Mouse (Mus musculus) heart, adult 2 months (tissue): ENCODE measurements around the gene Sh3bgr. TPM values are rescaled to one million over a fixed set of nuclear protein-coding genes. Genes with fewer than 3 reads are reported as not detected.

ENCODE experiments used
- DNase-seq, 2 experiments: peaks; one replicate each; pipeline ENCODE4 v3.0.0; 2021
- H3K27ac ChIP-seq: fragments of 200-600 bp; 2 replicates; pipeline ENCODE4 v1.8.1; 2022
- H3K27me3 ChIP-seq: fragments of 200-500 bp; 2 replicates; pipeline ENCODE4 v1.6.1; 2012; ENCODE audit warnings: mild to moderate bottlenecking, low read length, inconsistent platforms, mixed read lengths; ENCODE audit not compliant: control insufficient read depth, insufficient read depth
- H3K36me3 ChIP-seq: fragments of 200-500 bp; 2 replicates; pipeline ENCODE4 v1.6.1; 2012; ENCODE audit warnings: low read length, inconsistent platforms; ENCODE audit not compliant: control insufficient read depth, insufficient read depth
- H3K4me1 ChIP-seq: fragments of 200-500 bp; 2 replicates; pipeline ENCODE4 v1.6.1; 2011; ENCODE audit warnings: low read length; ENCODE audit not compliant: control insufficient read depth, insufficient read depth
- H3K4me3 ChIP-seq: fragments of 200-600 bp; 2 replicates; pipeline ENCODE4 v1.8.1; 2022
- H3K79me2 ChIP-seq: fragments of 200-500 bp; replicated peaks from 2 replicates; pipeline ENCODE4 v1.6.1; 2012; ENCODE audit warnings: mild to moderate bottlenecking, inconsistent platforms, low read length, moderate library complexity, mixed read lengths; ENCODE audit not compliant: control insufficient read depth, insufficient read depth
- H3K9ac ChIP-seq: fragments of 200-500 bp; 2 replicates; pipeline ENCODE4 v1.6.1; 2012; ENCODE audit warnings: low read depth, mild to moderate bottlenecking, control low read depth, inconsistent platforms, low read length, mixed read lengths
- CTCF ChIP-seq: fragments of 200-600 bp; IDR thresholded peaks from 2 replicates; pipeline ENCODE4 v1.8.1; 2022; ENCODE audit warnings: antibody characterized with exemption, mild to moderate bottlenecking, moderate library complexity
- EP300 ChIP-seq: fragments of 200-500 bp; IDR thresholded peaks from 2 replicates; pipeline ENCODE4 v1.6.1; 2011; ENCODE audit warnings: low read depth, low read length, control low read depth; ENCODE audit not compliant: insufficient read depth
- POLR2A ChIP-seq: fragments of 200-500 bp; IDR thresholded peaks from 2 replicates; pipeline ENCODE4 v1.6.1; 2011; ENCODE audit warnings: mild to moderate bottlenecking, low read depth, low read length, control low read depth; ENCODE audit not compliant: insufficient read depth
- WGBS: fragments of 180-500 bp; shearing (Covaris S2); methylation state at CpG from one replicate; pipeline ENCODE4 v1.1.7; 2018; 5-methylcytosine and 5-hydroxymethylcytosine counted together
- intact Hi-C: fragments of 180-260 bp; cut with DNase I; formaldehyde crosslinking; loops from one replicate; pipeline ENCODE4 v1.15.1; 2025
- polyA plus RNA-seq: library from polyadenylated mRNA; depleted of rRNA; stranded (reverse); fragments of >200 nt; gene quantifications from 2 replicates; pipeline ENCODE4 v1.2.3, GENCODE M21; 2012
- total RNA-seq, 2 experiments: library from RNA; stranded (reverse); gene quantifications; 2 replicates each; pipeline ENCODE4 v1.2.3; 2021

The Sh3bgr gene
- total and polyA plus RNA-seq, 3 experiments: 298 to 313 (median 308) TPM

DNA sequence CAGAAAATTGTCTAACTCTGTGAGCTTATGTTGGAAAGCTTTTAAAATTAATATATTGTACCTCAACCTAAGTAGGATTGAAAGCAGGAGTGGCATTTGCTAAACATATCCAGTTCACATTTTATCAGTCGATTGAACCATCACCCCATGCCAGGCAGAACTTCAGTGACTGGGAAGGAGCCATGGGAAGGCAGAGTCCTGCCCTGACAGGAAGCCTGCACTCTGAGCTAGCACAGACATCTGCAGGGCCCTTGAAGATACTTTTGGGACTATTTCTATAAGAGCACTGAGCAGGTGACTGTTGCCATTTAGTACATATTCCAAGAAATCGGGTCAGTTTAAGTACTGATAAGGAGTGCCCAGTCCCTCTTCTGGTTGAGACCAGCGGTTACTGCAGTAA, 21.7 kb downstream of the Sh3bgr start:
- 56% methylated on average over 3 of the region's 3 CpGs for WGBS

DNA sequence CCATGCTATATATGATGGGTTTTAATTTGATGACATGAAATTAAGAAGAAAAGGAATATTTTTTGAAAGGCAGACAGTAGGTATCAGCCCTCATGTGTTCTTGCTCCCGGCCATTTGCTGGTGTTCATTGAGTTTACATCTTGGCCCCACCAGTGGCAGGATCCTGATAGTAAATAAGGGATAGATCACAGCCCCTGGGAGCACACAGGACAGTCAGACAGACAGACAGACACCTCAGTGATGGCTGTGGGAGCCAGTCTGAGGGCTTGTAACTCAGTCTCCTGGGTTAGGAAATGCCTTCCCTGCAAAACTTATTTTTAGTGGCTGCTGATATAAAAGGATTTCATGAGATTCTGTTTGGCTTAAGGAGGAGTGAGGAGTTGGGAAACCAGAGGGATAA, 22.2 kb downstream of the Sh3bgr start:
- TF ChIP-seq CTCF: no peak
- no peak for DNase-seq
- H3K27me3 ChIP-seq: no peaks in the 10 kb centered on the region
- peaks cover 5% of the 10 kb centered on the region for H3K36me3 ChIP-seq
- WGBS: 59% methylated on average over 1 of the region's 1 CpGs
- intact Hi-C loops: no loop called here
- no peak overlapping the region for H3K4me3 ChIP-seq
- no peaks in the 10 kb centered on the region for H3K79me2 ChIP-seq
- H3K4me1 ChIP-seq: no peaks in the 10 kb centered on the region; the same call in 1 of the 2 replicates
- H3K27ac ChIP-seq: peak overlapping the region; percentile 55; the same call in 1 of the 2 replicates
- H3K9ac ChIP-seq: no peak overlapping the region

More for the DNA sequence above, 21.7 kb downstream of the Sh3bgr start:
- DNase-seq: no peak
- H3K9ac ChIP-seq: no peak overlapping the region
- H3K27me3 ChIP-seq: no peaks in the 10 kb centered on the region
- intact Hi-C loops: no loop called here
- peaks cover 5% of the 10 kb centered on the region for H3K36me3 ChIP-seq
- peak overlapping the region; percentile 55 for H3K27ac ChIP-seq
- no peaks in the 10 kb centered on the region; the same call in 1 of the 2 replicates for H3K4me1 ChIP-seq
- H3K4me3 ChIP-seq: no peak overlapping the region
- no peak for TF ChIP-seq EP300
- no peak for TF ChIP-seq CTCF
- TF ChIP-seq POLR2A: no peak
- no peaks in the 10 kb centered on the region for H3K79me2 ChIP-seq

DNA sequence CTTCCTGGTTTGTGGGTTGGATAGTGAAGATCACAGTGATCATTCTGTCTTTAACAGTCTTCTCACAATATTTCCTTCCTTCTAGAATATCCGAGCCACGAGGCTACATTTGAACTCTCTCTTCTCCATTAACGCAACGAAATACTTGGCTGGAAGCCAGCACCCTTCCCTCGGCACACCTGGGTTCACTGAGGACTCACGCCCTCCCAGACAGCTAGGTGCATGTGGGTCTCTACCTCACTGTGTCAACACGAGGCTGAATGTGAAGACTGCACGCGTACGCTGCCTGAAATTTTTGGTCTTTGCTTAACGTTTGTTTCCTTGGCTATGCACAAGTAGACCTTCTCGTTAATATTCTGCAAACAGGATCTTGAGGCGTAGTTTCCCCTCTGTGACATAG, 28.2 kb downstream of the Sh3bgr start:
- 51% methylated on average over 13 of the region's 13 CpGs for WGBS
- H3K9ac ChIP-seq: no peak overlapping the region

DNA sequence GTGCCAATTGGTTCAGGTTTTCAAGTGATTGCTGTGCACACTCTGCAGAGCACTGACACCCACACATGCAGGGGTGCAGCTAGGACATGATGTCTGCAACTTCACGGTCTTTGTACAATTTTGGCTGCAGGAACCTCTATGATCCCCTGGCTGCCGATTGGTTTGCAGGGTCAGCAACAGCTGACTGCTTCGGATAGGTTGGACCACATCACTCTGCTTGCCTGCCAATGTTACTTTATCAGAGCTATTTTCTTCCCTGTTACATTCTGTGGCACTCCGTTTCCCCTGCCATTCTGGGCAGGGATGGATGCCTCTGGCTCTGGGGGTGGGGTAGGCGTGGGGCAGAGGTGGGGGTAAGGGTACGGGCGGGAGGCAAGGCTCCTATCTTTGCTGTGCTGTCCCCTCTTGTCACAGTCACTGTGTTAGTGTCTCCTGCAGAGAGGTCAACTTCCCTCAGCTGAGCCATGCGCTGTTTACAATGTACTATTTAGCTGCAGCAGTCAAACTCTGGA, 28.9 kb downstream of the Sh3bgr start:
- 32% methylated on average over 8 of the region's 8 CpGs for WGBS
- TF ChIP-seq EP300 (peak; percentile 65), CTCF (no peak)
- H3K9ac ChIP-seq: no peak overlapping the region
- no peaks in the 10 kb centered on the region for H3K79me2 ChIP-seq
- no peaks in the 10 kb centered on the region for H3K27me3 ChIP-seq
- no peaks in the 10 kb centered on the region; the same call in 1 of the 2 replicates for H3K36me3 ChIP-seq
- no peaks in the 10 kb centered on the region for H3K4me1 ChIP-seq
- H3K4me3 ChIP-seq: no peak overlapping the region
- intact Hi-C loops: no loop called here
- H3K27ac ChIP-seq: peak overlapping the region; percentile 12; the same call in 1 of the 2 replicates
- DNase-seq: peak; percentile 34 to 53

More for the DNA sequence above, 28.2 kb downstream of the Sh3bgr start:
- Histone ChIP-seq H3K4me3 (no peak overlapping the region), H3K79me2 (no peaks in the 10 kb centered on the region), H3K36me3 (no peaks in the 10 kb centered on the region; the same call in 1 of the 2 replicates), H3K4me1 (no peaks in the 10 kb centered on the region), H3K27me3 (no peaks in the 10 kb centered on the region), H3K27ac (0 out of 2 replicates have a peak overlapping the region, but pooled peaks have one; percentile 12)
- DNase-seq: no peak
- TF ChIP-seq POLR2A: no peak
- TF ChIP-seq EP300: no peak
- no peak for TF ChIP-seq CTCF
- intact Hi-C loops: no loop called here

DNA sequence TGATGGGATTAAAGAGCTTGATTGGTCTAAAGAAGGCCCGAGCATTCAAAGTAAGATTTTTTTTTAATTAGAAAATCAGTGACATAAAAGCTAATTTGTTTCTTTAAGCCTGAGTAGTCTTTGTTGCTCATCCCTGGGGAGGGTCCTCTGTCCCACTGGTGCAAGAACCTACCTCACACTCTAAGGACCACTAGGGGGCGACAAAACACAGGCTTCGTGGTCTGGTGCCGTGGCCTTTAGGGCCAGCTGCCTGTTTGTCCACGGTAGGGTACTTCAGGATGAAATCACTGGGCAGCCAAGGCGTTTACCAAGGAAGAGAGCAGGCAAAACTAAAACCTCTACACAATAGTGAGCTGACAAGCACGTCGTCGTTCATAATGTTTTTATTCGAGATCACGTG, 30.2 kb downstream of the Sh3bgr start:
- Histone ChIP-seq H3K4me1 (no peaks in the 10 kb centered on the region), H3K79me2 (no peaks in the 10 kb centered on the region), H3K27ac (no peak overlapping the region), H3K27me3 (no peaks in the 10 kb centered on the region), H3K36me3 (no peaks in the 10 kb centered on the region; the same call in 1 of the 2 replicates), H3K4me3 (no peak overlapping the region), H3K9ac (no peak overlapping the region)
- intact Hi-C loops: loop anchor here (1.0 kb wide), 1 partner anchor 111 kb away; no protein-coding TSS in a partner anchor
- DNase-seq: peak; percentile 52 to 60
- 30% methylated on average over 11 of the region's 11 CpGs for WGBS
- peak; percentile 90 for TF ChIP-seq CTCF
- no peak for TF ChIP-seq POLR2A
- TF ChIP-seq EP300: no peak

DNA sequence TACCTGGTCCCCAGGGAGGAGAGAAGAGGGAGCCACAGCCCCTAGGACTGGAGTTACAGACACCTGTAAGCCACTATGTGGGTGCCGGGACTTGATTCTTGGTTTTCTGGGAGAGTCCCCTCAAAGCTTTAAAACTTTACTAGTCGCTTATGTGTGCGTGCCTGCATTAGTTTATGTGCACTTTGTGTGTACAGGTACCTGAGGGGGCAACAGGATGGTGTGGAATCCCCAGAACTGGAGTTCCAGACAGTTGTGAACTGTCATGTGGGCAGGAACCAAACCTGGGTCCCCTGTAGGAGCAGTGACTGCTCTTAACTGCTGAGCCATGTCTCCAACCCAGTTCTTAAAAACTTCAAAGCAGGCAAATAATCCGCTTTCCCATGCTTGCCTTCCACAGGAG, 31.0 kb downstream of the Sh3bgr start:
- no peak for DNase-seq
- TF ChIP-seq EP300: no peak
- H3K36me3 ChIP-seq: no peaks in the 10 kb centered on the region; the same call in 1 of the 2 replicates
- intact Hi-C loops: loop anchor here (1.0 kb wide), 1 partner anchor 114 kb away; no protein-coding TSS in a partner anchor
- H3K9ac ChIP-seq: no peak overlapping the region
- H3K4me3 ChIP-seq: no peak overlapping the region
- no peak overlapping the region for H3K27ac ChIP-seq
- H3K27me3 ChIP-seq: no peaks in the 10 kb centered on the region
- 89% methylated on average over 4 of the region's 4 CpGs for WGBS
- H3K79me2 ChIP-seq: no peaks in the 10 kb centered on the region
- H3K4me1 ChIP-seq: no peaks in the 10 kb centered on the region
